Mouse (Mus musculus): Measurements from ENCODE around the gene Kansl1. TPM values are rescaled to one million over a fixed set of nuclear protein-coding genes. Genes with fewer than 3 reads are reported as not detected.

The Kansl1 gene
- polyA plus RNA-seq, 1 experiment from 2014 or later = 23.0 TPM

- no peak for ATAC-seq (replicated peaks; ENCODE audit: low FRiP score)
- Histone ChIP-seq H3K9ac (no peak overlapping the region), H3K4me2 (no peak overlapping the region), H3K27ac (no peak overlapping the region), H3K9me3 (replicated peaks) (no peaks in the 10 kb centered on the region), H3K36me3 (peaks cover 73% of the 10 kb centered on the region), H3K4me3 (replicated peaks) (no peak overlapping the region), H3K27me3 (no peaks in the 10 kb centered on the region), H3K4me1 (no peaks in the 10 kb centered on the region)
- WGBS = 75% methylated on average over 5 of the region's 5 CpGs
Measured at GRCm38 (mm10) chr11:104334115-104334514, 134.5 kb downstream of the Kansl1 start.

- no peak for ATAC-seq (replicated peaks; ENCODE audit: low FRiP score)
- Histone ChIP-seq H3K4me1 (peaks cover 3% of the 10 kb centered on the region; the same call in 1 of the 2 replicates), H3K9ac (no peak overlapping the region), H3K4me3 (replicated peaks) (no peak overlapping the region), H3K27me3 (no peaks in the 10 kb centered on the region), H3K4me2 (no peak overlapping the region), H3K9me3 (replicated peaks) (no peaks in the 10 kb centered on the region), H3K27ac (no peak overlapping the region), H3K36me3 (peaks cover 53% of the 10 kb centered on the region)
- WGBS = 93% methylated on average over 5 of the region's 5 CpGs
Measured at GRCm38 (mm10) chr11:104332105-104332504, 136.6 kb downstream of the Kansl1 start.

- Histone ChIP-seq H3K4me2 (no peak overlapping the region), H3K4me3 (replicated peaks) (no peak overlapping the region), H3K27ac (no peak overlapping the region), H3K9ac (no peak overlapping the region), H3K9me3 (replicated peaks) (no peaks in the 10 kb centered on the region), H3K4me1 (peaks cover 3% of the 10 kb centered on the region; the same call in 1 of the 2 replicates), H3K36me3 (peaks cover 46% of the 10 kb centered on the region), H3K27me3 (no peaks in the 10 kb centered on the region)
- no peak for ATAC-seq (replicated peaks; ENCODE audit: low FRiP score)
- WGBS = 87% methylated on average over 3 of the region's 3 CpGs
Measured at GRCm38 (mm10) chr11:104331208-104331607, 137.5 kb downstream of the Kansl1 start.

GRCm38 (mm10) chr11:104330151-104330550, 138.5 kb downstream of the Kansl1 start:
- H3K27me3 ChIP-seq = no peaks in the 10 kb centered on the region

GRCm38 (mm10) chr11:104329185-104329926, 139.3 kb downstream of the Kansl1 start:
- peaks cover 27% of the 10 kb centered on the region for H3K36me3 ChIP-seq
- no peaks in the 10 kb centered on the region for H3K9me3 ChIP-seq (replicated peaks)
- ATAC-seq (replicated peaks; ENCODE audit: low FRiP score) = no peak
- 68% methylated on average over 11 of the region's 11 CpGs for WGBS
- H3K4me1 ChIP-seq = peaks cover 3% of the 10 kb centered on the region; the same call in 1 of the 2 replicates
- H3K4me3 ChIP-seq (replicated peaks) = no peak overlapping the region
- H3K4me2 ChIP-seq = no peak overlapping the region
- no peaks in the 10 kb centered on the region for H3K27me3 ChIP-seq
- no peak overlapping the region for H3K9ac ChIP-seq
- H3K27ac ChIP-seq = no peak overlapping the region

More at GRCm38 (mm10) chr11:104330151-104330550, 138.5 kb downstream of the Kansl1 start:
- Histone ChIP-seq H3K9me3 (replicated peaks) (no peaks in the 10 kb centered on the region), H3K4me1 (peaks cover 3% of the 10 kb centered on the region; the same call in 1 of the 2 replicates), H3K4me2 (no peak overlapping the region), H3K27ac (no peak overlapping the region), H3K9ac (no peak overlapping the region), H3K36me3 (peaks cover 35% of the 10 kb centered on the region), H3K4me3 (replicated peaks) (no peak overlapping the region)
- WGBS = 76% methylated on average over 4 of the region's 4 CpGs
- ATAC-seq (replicated peaks; ENCODE audit: low FRiP score) = no peak

- Histone ChIP-seq H3K4me2 (no peak overlapping the region), H3K4me1 (peaks cover 3% of the 10 kb centered on the region; the same call in 1 of the 2 replicates), H3K27ac (no peak overlapping the region), H3K4me3 (replicated peaks) (no peak overlapping the region), H3K9ac (no peak overlapping the region), H3K9me3 (replicated peaks) (no peaks in the 10 kb centered on the region), H3K27me3 (no peaks in the 10 kb centered on the region), H3K36me3 (peaks cover 16% of the 10 kb centered on the region)
- ATAC-seq (replicated peaks; ENCODE audit: low FRiP score) = no peak
- WGBS = 85% methylated on average over 6 of the region's 6 CpGs
Measured at GRCm38 (mm10) chr11:104327946-104328345, 140.7 kb downstream of the Kansl1 start.

GRCm38 (mm10) chr11:104327462-104327861, 141.2 kb downstream of the Kansl1 start:
- H3K9me3 ChIP-seq (replicated peaks) = no peaks in the 10 kb centered on the region
- H3K27me3 ChIP-seq = no peaks in the 10 kb centered on the region
- no peak overlapping the region for H3K9ac ChIP-seq
- no peak overlapping the region for H3K4me3 ChIP-seq (replicated peaks)
- H3K27ac ChIP-seq = no peak overlapping the region
- 84% methylated on average over 1 of the region's 1 CpGs for WGBS
- H3K4me1 ChIP-seq = peaks cover 3% of the 10 kb centered on the region; the same call in 1 of the 2 replicates
- no peak overlapping the region for H3K4me2 ChIP-seq
- H3K36me3 ChIP-seq = peaks cover 11% of the 10 kb centered on the region
- no peak for ATAC-seq (replicated peaks; ENCODE audit: low FRiP score)

GRCm38 (mm10) chr11:104322142-104322541, 146.5 kb downstream of the Kansl1 start:
- Histone ChIP-seq H3K9me3 (replicated peaks) (no peaks in the 10 kb centered on the region), H3K27ac (no peak overlapping the region)
- WGBS = 31% methylated on average over 4 of the region's 4 CpGs

GRCm38 (mm10) chr11:104320511-104320910, 148.2 kb downstream of the Kansl1 start:
- WGBS = 34% methylated on average over 5 of the region's 5 CpGs
- no peak for ATAC-seq (replicated peaks; ENCODE audit: low FRiP score)
- Histone ChIP-seq H3K4me3 (replicated peaks) (no peak overlapping the region), H3K27ac (no peak overlapping the region), H3K9me3 (replicated peaks) (no peaks in the 10 kb centered on the region), H3K4me2 (no peak overlapping the region), H3K9ac (no peak overlapping the region), H3K4me1 (peaks cover 38% of the 10 kb centered on the region), H3K36me3 (no peaks in the 10 kb centered on the region), H3K27me3 (peaks cover 13% of the 10 kb centered on the region)

More at GRCm38 (mm10) chr11:104322142-104322541, 146.5 kb downstream of the Kansl1 start:
- no peak for ATAC-seq (replicated peaks; ENCODE audit: low FRiP score)
- H3K4me2 ChIP-seq = no peak overlapping the region
- H3K9ac ChIP-seq = no peak overlapping the region
- H3K36me3 ChIP-seq = no peaks in the 10 kb centered on the region; the same call in 1 of the 2 replicates
- no peak overlapping the region for H3K4me3 ChIP-seq (replicated peaks)
- peaks cover 32% of the 10 kb centered on the region for H3K4me1 ChIP-seq
- H3K27me3 ChIP-seq = peaks cover 13% of the 10 kb centered on the region

- peak overlapping the region; percentile 52 for H3K4me3 ChIP-seq (replicated peaks)
- peak overlapping the region; percentile 54 for H3K9ac ChIP-seq
- 1% methylated on average over 24 of the region's 24 CpGs for WGBS
- no peaks in the 10 kb centered on the region for H3K36me3 ChIP-seq
- H3K27me3 ChIP-seq = peaks cover 13% of the 10 kb centered on the region
- peak overlapping the region; percentile 89 for H3K4me2 ChIP-seq
- no peaks in the 10 kb centered on the region for H3K9me3 ChIP-seq (replicated peaks)
- no peak overlapping the region for H3K27ac ChIP-seq
- peaks cover 38% of the 10 kb centered on the region for H3K4me1 ChIP-seq
- peak; percentile 55 for ATAC-seq (replicated peaks; ENCODE audit: low FRiP score)
Measured at GRCm38 (mm10) chr11:104318940-104319781, 149.5 kb downstream of the Kansl1 start.

GRCm38 (mm10) chr11:104317631-104318030, 151.0 kb downstream of the Kansl1 start:
- H3K27ac ChIP-seq = no peak overlapping the region
- H3K27me3 ChIP-seq = peaks cover 13% of the 10 kb centered on the region
- 75% methylated on average over 3 of the region's 3 CpGs for WGBS
- ATAC-seq (replicated peaks; ENCODE audit: low FRiP score) = no peak
- H3K4me1 ChIP-seq = peaks cover 38% of the 10 kb centered on the region
- no peak overlapping the region for H3K9ac ChIP-seq
- no peak overlapping the region for H3K4me3 ChIP-seq (replicated peaks)
- H3K4me2 ChIP-seq = no peak overlapping the region
- no peaks in the 10 kb centered on the region for H3K9me3 ChIP-seq (replicated peaks)
- no peaks in the 10 kb centered on the region for H3K36me3 ChIP-seq

All from kidney, embryonic 15.5 days (tissue).